Mouse (Mus musculus): ENCODE results near the gene Myo1d.

GRCm38 (mm10) chr11:80487904-80488587, 291.8 kb downstream of the Myo1d start:
- TF ChIP-seq CTCF (conservative IDR thresholded peaks at IDR 0.05; ENCODE audit: insufficient read depth, insufficient read length, low read depth, low read length) (no peak), POLR2A (IDR thresholded peaks at IDR 0.05; ENCODE audit: low read depth, low read length) (no peak)

Measured in kidney, adult 2 months (tissue).